Mouse (Mus musculus): Measurements from ENCODE around the gene Zhx3. TPM values are rescaled to one million over a fixed set of nuclear protein-coding genes. Genes with fewer than 3 reads are reported as not detected.

Zhx3 gene
- polyA plus RNA-seq, 2 experiments = 6.5 to 13.7 TPM

DNA sequence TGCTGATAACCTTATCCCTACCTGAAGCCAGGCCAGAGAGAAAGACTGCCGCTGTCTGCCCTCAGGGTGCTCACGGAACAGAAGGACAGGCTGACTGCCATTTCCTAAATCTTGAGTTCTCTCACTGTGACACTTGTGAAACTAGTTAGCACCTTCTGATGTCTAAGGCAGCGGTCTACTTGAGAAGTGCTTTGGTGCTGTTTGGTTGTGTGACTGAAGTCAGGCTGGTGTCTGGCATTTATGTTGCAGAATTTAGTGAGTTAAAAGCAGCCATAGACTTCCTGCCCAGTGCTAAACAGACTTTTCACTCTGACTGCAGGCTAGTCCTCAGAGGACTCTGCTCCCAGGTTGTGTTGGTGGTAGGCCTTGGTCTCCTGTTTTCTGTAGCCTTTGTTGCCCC is 138.5 kb downstream of the Zhx3 start:
- Histone ChIP-seq H3K4me2 (replicated peaks; ENCODE audit: low read depth, low read length, severe bottlenecking) (peak overlapping the region; percentile 66), H3K4me1 (ENCODE audit: control insufficient read depth, insufficient read depth, low read length) (peaks cover 28% of the 10 kb centered on the region), H3K27me3 (ENCODE audit: control insufficient read depth, insufficient read depth, low read length) (no peaks in the 10 kb centered on the region), H3K9me3 (ENCODE audit: control insufficient read depth, low read length) (no peaks in the 10 kb centered on the region), H3K4me3 (replicated peaks; ENCODE audit: low read length) (no peak overlapping the region), H3K27ac (replicated peaks; ENCODE audit: low read depth, low read length) (no peak overlapping the region), H3K36me3 (ENCODE audit: control insufficient read depth, insufficient read depth, low read length) (peaks cover 44% of the 10 kb centered on the region), H3K9ac (ENCODE audit: low read depth, low read length, severe bottlenecking) (0 out of 2 replicates have a peak overlapping the region, but pooled peaks have one; percentile 12)
- no peak for DNase-seq (ENCODE audit: low spot score)
- TF ChIP-seq POLR2A (IDR thresholded peaks at IDR 0.05; ENCODE audit: borderline replicate concordance, extremely low read depth, insufficient read depth, insufficient read length) = no peak
- WGBS = 85% methylated on average over 3 of the region's 3 CpGs
- no peak for ATAC-seq (ENCODE audit: low FRiP score, low read depth)

DNA sequence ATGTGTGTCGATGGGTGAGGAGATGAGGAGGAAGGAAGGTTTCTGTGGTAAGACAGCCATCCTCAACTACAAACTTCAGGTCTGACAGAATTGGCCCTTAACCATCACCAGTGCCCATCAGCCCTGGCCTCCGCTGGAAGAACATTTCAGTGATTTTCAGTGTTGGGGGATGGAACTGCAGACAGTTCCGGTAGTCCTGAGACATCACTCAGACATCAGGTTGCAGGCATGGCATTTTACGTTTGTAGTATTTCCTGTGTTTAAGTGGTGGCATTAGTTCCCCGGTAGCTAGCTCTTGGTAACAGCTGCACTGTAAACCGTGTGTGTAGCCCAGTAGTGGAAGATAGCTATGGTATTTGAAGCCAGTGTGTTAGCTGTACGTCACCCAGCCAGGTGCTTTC is 139.7 kb downstream of the Zhx3 start:
- ATAC-seq (ENCODE audit: low FRiP score, low read depth) = no peak
- Histone ChIP-seq H3K9ac (ENCODE audit: low read depth, low read length, severe bottlenecking) (peak overlapping the region; percentile 100), H3K27ac (replicated peaks; ENCODE audit: low read depth, low read length) (no peak overlapping the region), H3K4me2 (replicated peaks; ENCODE audit: low read depth, low read length, severe bottlenecking) (peak overlapping the region; percentile 66), H3K27me3 (ENCODE audit: control insufficient read depth, insufficient read depth, low read length) (no peaks in the 10 kb centered on the region), H3K36me3 (ENCODE audit: control insufficient read depth, insufficient read depth, low read length) (peaks cover 35% of the 10 kb centered on the region), H3K9me3 (ENCODE audit: control insufficient read depth, low read length) (no peaks in the 10 kb centered on the region), H3K4me3 (replicated peaks; ENCODE audit: low read length) (peak overlapping the region; percentile 92), H3K4me1 (ENCODE audit: control insufficient read depth, insufficient read depth, low read length) (peaks cover 28% of the 10 kb centered on the region)
- TF ChIP-seq POLR2A (IDR thresholded peaks at IDR 0.05; ENCODE audit: borderline replicate concordance, extremely low read depth, insufficient read depth, insufficient read length) = no peak
- DNase-seq (ENCODE audit: low spot score) = no peak
- 21% methylated on average over 7 of the region's 7 CpGs for WGBS

DNA sequence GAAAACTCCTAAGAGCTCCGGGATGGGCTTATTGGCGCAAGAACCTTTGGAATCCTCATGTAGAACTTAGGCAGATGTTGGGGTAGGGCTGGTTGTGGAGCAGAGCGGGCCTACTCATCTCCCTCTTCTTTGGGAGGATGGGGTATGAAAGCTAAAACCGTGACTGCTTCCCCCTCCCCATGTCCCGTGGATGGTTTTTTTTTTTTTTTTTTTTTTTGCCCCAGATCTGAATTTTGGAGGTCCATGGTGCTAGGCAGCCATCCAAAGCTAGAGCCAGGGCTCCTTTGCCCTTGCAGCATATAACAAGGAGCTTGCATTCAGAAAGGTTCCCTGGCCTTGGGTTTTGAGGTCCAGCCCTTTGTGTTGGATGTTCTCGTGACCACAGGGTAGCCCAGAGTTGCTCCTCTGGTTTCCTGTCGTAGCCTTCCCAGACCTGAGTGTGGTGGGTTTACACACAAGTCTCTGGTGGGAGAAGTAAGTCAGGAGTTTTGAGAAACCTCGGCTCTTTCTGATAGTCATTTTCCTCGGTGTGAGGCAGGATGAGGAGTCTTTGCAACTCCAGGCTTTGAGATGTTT is 140.3 kb downstream of the Zhx3 start:
- ATAC-seq (ENCODE audit: low FRiP score, low read depth) = no peak
- no peak for DNase-seq (ENCODE audit: low spot score)
- WGBS = 26% methylated on average over 9 of the region's 9 CpGs
- TF ChIP-seq POLR2A (IDR thresholded peaks at IDR 0.05; ENCODE audit: borderline replicate concordance, extremely low read depth, insufficient read depth, insufficient read length) = no peak
- H3K4me1 ChIP-seq (ENCODE audit: control insufficient read depth, insufficient read depth, low read length) = peaks cover 28% of the 10 kb centered on the region
- peak overlapping the region; percentile 66 for H3K4me2 ChIP-seq (replicated peaks; ENCODE audit: low read depth, low read length, severe bottlenecking)
- H3K27me3 ChIP-seq (ENCODE audit: control insufficient read depth, insufficient read depth, low read length) = no peaks in the 10 kb centered on the region
- H3K9ac ChIP-seq (ENCODE audit: low read depth, low read length, severe bottlenecking) = peak overlapping the region; percentile 100
- H3K9me3 ChIP-seq (ENCODE audit: control insufficient read depth, low read length) = no peaks in the 10 kb centered on the region
- H3K4me3 ChIP-seq (replicated peaks; ENCODE audit: low read length) = peak overlapping the region; percentile 92
- peaks cover 37% of the 10 kb centered on the region for H3K36me3 ChIP-seq (ENCODE audit: control insufficient read depth, insufficient read depth, low read length)
- H3K27ac ChIP-seq (replicated peaks; ENCODE audit: low read depth, low read length) = no peak overlapping the region

DNA sequence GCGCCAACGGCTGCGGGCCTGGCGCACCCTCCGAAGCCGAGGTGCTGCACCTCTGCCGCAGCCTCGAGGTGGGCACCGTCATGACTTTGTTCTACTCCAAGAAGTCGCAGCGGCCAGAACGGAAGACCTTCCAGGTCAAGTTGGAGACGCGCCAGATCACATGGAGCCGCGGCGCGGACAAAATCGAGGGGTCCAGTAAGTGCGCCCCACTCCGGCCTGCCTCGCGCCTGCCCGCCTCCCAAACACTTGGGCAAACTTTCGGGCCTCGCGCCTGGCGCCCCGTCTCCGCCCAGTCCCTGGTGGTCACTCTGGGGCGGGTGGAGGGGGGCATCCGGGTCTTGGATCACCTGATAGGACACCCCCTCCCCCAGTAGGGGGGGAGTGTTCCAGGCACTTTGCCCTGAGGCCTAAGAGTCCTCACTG is 140.9 kb downstream of the Zhx3 start:
- no peaks in the 10 kb centered on the region for H3K9me3 ChIP-seq (ENCODE audit: control insufficient read depth, low read length)
- TF ChIP-seq POLR2A (IDR thresholded peaks at IDR 0.05; ENCODE audit: borderline replicate concordance, extremely low read depth, insufficient read depth, insufficient read length) = no peak
- H3K9ac ChIP-seq (ENCODE audit: low read depth, low read length, severe bottlenecking) = peak overlapping the region; percentile 100
- H3K36me3 ChIP-seq (ENCODE audit: control insufficient read depth, insufficient read depth, low read length) = peaks cover 34% of the 10 kb centered on the region
- H3K27ac ChIP-seq (replicated peaks; ENCODE audit: low read depth, low read length) = peak overlapping the region; percentile 97
- peak overlapping the region; percentile 66 for H3K4me2 ChIP-seq (replicated peaks; ENCODE audit: low read depth, low read length, severe bottlenecking)
- H3K27me3 ChIP-seq (ENCODE audit: control insufficient read depth, insufficient read depth, low read length) = no peaks in the 10 kb centered on the region
- under 1% methylated on average over 20 of the region's 32 CpGs for WGBS
- ATAC-seq (ENCODE audit: low FRiP score, low read depth) (peak; percentile 14; the same call in 1 of the 2 replicates), DNase-seq (ENCODE audit: low spot score) (peak; percentile 65)
- H3K4me1 ChIP-seq (ENCODE audit: control insufficient read depth, insufficient read depth, low read length) = peaks cover 28% of the 10 kb centered on the region
- peak overlapping the region; percentile 92 for H3K4me3 ChIP-seq (replicated peaks; ENCODE audit: low read length)

DNA sequence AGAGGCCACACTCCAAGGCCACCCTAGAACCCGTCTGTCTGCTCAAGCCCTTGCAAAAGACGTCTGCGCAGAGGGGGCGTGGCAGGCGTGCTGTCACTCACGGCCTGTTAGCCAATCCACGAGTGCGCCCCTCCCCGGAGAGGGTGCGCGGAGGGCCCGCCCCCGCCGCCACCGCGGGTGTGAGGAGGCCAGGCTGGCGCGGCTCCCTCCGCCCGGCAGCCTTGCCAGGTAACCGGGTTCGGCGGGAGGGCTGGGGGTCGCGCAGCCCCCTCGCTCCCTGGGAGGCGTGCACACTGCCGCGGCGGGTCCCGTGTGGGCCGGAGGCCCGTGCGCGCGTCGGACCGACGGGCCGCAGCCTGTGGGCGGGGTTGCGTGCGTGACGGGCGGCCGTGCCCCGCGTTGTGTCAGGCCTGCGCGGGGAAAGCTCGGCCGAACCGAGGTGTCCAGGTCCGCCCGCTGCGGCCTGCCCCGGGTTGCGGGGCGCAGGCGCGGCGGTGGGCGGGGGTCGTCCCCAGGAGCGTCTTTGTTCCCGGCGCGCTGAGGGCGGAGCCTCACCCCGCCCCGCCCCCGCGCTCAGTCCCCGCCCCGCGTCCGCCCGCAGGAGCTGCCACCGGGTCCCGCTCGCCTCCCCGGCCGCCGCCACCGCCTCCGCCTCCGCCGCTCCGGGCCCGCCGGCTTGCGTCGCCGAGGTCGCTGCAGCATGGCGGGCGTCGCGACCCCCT is 141.5 kb downstream of the Zhx3 start, which contains the start of gene Plcg1:
Plcg1 (plus strand) TSS at position 184 of the 722 bp plus-strand sequence.
- Histone ChIP-seq H3K9me3 (ENCODE audit: control insufficient read depth, low read length) (no peaks in the 10 kb centered on the region), H3K4me2 (replicated peaks; ENCODE audit: low read depth, low read length, severe bottlenecking) (peak within 1 kb of the TSS; percentile 66), H3K36me3 (ENCODE audit: control insufficient read depth, insufficient read depth, low read length) (peaks cover 31% of the 10 kb centered on the region), H3K4me1 (ENCODE audit: control insufficient read depth, insufficient read depth, low read length) (peaks cover 28% of the 10 kb centered on the region), H3K27me3 (ENCODE audit: control insufficient read depth, insufficient read depth, low read length) (no peaks in the 10 kb centered on the region), H3K9ac (ENCODE audit: low read depth, low read length, severe bottlenecking) (peak within 1 kb of the TSS; percentile 100), H3K27ac (replicated peaks; ENCODE audit: low read depth, low read length) (peak within 1 kb of the TSS; percentile 97), H3K4me3 (replicated peaks; ENCODE audit: low read length) (peak within 1 kb of the TSS; percentile 92)
- under 1% methylated on average over 36 of the region's 99 CpGs for WGBS
- DNase-seq (ENCODE audit: low spot score) (peak; percentile 95), ATAC-seq (ENCODE audit: low FRiP score, low read depth) (peak; percentile 95)
- TF ChIP-seq POLR2A (IDR thresholded peaks at IDR 0.05; ENCODE audit: borderline replicate concordance, extremely low read depth, insufficient read depth, insufficient read length) = peak; percentile 77; the same call in 1 of the 2 replicates

Data from limb, embryonic 14.5 days (tissue).